Mouse (Mus musculus): ENCODE data around the gene Slc30a2.
"Not testable (repeated sequence)": the region's sequence is repeated elsewhere in the genome, so short reads cannot be mapped to it uniquely, and the experiment has no call there.

Gene Slc30a2

DNA sequence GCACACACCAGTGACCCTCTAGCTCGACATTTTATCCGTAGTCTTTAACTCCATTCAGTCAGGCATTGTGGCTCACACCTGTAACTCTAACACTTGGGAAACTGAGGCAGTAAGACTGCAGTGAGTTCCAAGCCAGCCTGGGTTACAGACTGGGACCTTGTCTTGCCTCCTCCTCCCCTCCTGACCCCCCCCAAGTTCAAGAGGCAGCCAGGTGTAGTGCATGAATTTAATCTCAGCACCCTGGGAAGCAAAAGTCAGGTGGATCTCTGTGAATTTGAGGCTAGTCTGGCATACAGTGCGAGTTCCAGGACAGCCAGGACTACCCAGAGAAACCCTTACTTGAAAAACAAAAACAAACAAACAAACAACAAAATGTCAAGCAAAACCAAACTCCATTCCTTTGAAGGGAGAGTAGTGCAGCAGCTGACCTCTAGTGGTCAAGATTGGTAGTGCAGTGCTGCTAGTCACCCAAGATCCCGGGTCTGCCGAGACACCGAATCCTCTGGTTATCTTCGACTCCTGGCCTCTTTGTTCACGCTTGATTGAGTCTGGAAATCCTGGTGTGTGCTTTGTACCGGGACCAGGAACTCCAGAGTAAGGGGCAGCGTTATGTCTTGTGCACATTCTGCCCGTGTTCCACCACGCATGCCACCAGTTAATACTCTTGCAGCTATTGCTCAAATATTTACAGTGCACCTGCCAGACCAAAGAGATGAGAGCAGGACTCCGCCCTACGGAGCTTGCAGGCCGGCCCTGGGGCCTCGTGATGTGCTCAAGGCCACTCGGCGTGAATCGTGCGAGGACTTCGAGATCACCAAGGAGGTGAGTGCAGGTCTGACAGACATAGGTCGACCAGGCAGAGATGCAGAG lies 13.8 kb downstream of the Slc30a2 start:
- peak in 1 of 2 experiments; percentile 43 for DNase-seq (ENCODE audit: low read depth in 1 of 2, low spot score in 2 of 2)

DNA sequence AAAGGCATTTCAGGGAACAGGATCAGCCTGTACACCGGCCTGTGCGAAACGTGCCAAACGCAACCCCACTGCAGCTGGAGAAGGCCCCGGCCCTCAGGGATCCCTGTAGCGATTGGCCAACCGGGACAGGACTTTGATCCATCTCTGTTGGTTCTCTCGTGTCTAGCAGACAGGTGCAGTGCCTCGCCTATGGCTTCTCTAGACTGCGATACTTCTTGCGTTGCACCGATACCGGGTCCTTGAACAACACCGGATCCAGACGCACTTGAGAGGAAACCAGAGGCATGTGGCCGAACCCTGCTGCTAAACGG lies 14.4 kb downstream of the Slc30a2 start:
- no peak for DNase-seq (ENCODE audit: low read depth in 1 of 2, low spot score in 2 of 2)

DNA sequence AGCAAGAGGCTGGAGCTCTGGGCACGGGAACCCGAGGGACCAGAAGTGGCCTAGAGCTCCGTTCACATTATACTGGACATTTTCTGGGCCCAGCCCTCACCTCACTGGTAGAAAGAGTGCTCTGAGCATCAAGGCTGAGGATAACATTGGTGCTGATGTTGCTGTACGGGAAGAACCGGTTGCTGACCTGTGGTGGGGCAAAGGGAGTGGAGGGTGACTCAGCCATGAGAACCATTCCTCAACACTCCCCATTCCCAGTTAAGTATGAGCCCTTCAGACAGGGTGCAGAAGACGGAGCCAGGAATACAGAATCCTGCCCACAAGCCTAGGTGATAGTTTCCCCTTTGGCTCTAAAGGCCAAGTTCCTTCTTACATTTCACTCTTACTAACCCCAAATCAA lies 16.7 kb downstream of the Slc30a2 start:
- DNase-seq (ENCODE audit: low read depth in 1 of 2, low spot score in 2 of 2), result no peak

DNA sequence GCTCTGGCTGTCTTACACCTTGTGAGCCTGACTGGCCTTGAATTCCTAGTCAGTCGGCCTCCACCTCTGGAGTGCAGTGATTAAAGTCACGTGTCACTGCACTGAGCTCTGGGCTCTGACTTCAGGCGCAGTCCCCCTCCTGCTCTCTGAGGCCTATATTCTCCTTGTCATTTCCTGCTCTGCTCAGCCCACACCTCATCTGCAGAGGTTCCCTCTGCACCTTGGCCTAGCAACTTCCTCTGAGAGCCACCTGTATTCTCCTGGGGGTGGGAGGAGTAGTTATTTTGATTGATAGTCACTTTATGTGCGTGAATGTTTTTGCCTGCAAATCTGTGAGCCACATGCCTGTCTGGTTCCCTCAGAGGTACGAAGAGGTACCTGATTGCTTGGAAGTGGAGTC lies 18.2 kb downstream of the Slc30a2 start:
- no peak for DNase-seq (ENCODE audit: low read depth in 1 of 2, low spot score in 2 of 2)

DNA sequence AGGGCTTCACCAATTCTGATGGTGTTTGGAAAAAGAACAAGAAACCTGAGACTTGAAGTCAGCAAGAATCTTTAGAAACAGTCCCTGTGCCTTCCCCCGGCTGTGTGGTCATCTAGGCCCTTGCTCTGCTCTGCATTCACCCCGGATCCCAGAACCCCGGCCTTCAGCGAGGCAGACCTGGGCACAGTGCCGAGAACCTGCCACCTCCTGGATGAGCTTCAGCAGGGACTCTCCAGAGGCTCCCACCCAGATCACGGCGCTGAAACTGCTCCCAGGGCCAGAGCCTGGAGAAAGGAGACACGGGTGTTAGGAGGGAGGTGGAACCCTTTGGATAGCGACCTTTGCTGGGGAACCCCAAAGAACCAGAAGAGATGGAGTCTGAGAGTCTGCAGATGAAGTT lies 19.1 kb downstream of the Slc30a2 start:
- DNase-seq (ENCODE audit: low read depth in 1 of 2, low spot score in 2 of 2), result no peak

DNA sequence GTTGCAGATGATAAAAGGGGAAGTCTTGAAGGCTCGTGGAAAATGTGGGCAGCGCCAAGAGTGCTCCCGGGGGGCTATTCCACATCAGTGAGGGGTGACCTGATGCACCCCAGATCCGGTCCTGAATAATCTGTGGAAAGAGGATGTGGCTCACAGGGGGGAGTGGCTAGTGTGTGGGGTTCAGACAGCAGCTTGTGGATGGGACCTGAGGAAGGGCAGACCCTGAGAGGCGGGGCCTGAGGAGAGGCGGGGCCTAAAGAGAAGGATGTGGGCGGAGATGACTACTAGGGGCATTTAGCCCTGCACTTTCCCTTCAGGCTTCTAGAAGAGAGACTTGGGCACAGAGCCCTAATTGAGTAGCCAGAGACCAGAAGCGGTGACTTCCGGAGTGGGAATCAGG lies 19.6 kb downstream of the Slc30a2 start:
- DNase-seq (ENCODE audit: low read depth in 1 of 2, low spot score in 2 of 2), result peak in 1 of 2 experiments; percentile 52

DNA sequence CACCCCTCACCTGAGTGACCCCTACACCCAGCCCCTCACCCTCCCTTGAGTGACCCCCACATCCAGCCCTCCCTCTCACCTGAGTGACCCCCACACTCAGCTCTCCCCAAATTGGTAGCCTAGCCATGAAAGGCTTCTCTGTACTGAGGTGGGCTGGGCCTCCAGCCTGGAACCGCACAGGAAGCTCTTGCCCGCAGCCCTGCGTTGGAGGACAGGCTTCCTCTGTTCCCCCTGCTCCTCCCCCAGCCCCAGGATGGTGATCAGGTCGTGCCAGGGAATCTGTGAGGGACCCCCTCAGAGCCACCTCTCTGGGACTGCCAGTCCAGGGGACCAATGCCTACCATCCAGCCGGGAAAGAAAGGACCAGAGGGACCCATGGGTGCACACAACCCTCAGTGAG lies 22.3 kb downstream of the Slc30a2 start:
- no peak for DNase-seq (ENCODE audit: low read depth in 1 of 2, low spot score in 2 of 2)

DNA sequence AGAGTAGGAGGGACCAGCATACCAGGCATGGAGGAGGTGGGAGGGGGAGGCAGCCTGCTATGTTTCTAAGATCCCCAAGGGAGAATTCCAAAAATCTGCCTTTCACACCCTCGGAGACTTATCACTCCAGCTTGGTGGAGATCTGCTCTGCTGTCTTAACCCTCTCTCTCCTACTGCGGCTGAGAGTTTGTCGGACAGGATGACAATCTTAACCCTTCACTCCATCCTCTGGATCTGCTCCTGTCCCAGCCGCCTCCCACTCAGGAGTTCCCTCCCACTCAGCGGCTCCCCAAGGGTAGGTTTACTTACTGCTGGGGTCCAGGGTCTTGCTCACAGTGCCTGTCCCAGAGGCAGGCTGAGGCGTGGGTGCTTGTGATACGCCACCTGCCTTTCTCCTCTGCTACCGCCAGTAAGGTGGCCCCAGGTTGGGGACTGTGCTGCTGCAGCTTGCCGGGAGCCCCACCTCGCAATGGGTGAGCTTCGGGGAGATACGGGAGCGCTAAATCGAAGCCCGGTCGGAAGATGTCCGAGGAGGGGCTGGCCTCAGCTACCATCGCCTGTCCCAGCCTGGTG lies 27.8 kb downstream of the Slc30a2 start:
- DNase-seq (ENCODE audit: low read depth in 1 of 2, low spot score in 2 of 2), result no peak

DNA sequence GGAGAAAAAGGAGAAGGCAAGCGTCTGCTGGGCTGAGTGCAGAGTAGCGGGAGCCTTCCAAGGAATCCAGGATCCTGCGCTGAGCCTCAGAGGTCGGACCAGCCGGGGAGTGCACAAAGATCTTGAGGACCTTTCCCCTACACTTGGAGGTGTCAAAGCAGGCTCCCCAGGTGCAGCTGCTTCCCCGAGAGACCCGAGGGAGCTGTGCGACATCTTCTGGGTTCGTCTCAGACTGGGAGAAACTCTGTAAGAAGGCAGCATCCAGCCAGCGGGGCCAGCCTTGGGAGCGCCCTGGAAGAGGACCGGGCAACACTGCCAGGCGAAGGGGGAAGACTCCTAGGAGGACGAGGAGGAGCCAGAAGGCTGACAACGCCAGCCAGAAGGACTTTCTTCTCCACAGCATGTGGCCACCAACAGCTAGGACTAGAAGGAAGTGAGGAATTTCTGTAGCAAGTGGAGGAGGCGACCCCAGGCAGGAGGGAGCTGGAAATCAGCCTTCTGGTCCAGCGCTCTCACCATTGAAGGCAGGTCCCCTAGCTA lies 28.4 kb downstream of the Slc30a2 start:
- no peak for DNase-seq (ENCODE audit: low read depth in 1 of 2, low spot score in 2 of 2)

DNA sequence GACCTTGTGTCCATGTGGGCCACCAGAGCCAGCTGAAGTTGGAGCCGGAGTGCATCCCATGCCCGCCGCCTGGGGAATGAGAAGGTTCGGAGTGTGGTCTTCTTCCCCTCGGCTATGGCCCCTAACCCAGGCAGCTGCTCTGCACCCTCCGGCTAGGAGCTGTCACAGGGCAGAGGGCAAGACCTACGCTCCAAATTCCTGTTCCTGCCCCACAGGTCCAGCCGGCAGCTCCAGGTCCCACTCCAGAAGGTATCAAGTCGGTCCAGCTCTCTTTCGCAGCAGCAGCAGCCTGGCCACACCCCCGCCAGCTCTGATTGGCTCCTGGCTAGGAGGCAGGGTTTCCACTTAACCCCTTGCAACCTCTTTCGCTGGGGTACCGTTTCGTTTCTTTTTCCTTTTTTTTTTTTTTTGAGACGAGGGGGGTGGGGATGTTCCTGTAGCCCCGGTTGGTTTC lies 29.3 kb downstream of the Slc30a2 start:
- no peak for DNase-seq (ENCODE audit: low read depth in 1 of 2, low spot score in 2 of 2)

DNA sequence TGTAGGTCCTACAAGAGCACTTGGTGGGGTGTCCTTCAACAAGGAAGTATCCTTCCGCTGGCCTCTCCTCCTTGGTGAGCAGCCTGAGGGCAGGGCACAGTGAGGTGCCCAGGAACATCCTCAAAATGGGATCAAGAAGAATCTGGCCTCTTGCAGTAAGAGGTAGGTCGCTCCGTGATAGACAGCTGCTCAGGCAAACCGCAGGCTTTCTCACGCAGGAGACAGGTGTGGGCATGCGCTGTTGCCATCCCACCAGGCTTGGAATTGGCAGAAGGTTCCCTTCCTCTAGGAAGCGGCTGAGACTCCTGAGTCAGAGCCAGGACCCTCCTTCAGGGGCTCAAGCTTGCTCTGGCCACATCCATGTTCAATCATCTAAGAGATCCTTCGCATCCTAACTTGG lies 30.3 kb downstream of the Slc30a2 start:
- no peak for DNase-seq (ENCODE audit: low read depth in 1 of 2, low spot score in 2 of 2)

DNA sequence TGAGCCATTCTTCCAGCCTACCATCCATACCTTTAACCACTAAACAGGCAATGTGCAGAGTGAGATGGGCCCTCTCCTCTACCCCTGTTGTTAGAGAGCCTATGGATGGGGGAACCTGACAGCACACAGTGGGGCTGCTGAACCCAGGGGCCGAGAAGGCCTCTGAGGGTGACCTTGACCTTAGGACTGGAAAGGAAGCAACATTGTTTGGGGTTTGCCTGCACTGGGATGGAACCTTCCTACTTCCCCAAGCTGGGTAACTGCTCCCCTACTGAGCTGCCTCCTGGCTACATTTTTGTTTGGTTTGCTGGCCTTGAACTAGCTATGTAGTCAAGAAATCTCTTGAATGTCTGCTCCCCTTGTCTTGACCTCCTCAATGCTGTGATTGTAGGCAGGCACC lies 31.3 kb downstream of the Slc30a2 start:
- no peak for DNase-seq (ENCODE audit: low read depth in 1 of 2, low spot score in 2 of 2)

DNA sequence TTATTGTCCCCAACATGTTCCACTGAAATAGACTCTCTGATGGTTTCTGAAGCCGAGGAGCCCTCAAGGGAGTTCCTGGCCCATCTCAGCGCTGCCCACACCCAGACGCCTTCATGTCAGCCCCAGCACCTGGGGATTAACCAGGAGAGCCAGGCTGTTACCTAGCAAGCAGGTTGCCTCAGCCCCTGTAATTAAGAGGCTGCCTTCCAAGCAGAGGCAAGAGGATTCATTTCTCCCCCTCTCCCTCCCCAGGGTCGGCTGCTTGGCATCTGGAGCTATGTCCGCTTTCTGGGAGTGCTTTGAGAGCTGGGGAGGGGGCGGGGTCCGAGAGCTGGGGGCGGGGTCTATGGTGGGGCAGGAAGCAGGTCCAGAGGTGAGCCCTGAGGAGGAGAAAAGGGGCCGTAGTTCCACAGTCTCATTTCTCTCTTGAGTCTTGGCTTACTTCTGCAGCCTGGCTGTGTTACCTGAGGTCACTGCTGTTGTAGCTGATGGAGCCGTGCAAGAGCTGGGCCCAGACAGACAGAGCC lies 35.2 kb downstream of the Slc30a2 start:
- no peak for DNase-seq (ENCODE audit: low read depth in 1 of 2, low spot score in 2 of 2)

DNA sequence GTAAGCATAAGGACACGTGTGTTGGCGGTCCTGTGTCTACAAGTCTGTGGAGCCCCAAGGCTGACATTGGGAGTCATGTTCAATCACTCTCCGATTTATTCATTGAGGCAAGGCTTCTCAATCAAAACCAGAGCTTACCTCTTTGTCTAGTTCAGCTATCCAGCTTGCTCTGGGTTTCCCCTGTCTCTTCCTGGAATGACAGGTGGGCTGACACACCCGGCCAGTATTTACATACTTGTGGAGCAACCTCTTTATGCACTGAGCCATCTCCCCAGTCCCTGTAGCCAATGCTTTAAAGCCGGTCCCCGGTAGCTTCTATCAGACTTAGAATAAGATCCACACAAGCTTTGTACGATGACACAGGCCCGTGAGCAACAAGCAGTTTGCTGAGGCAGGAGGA lies 36.5 kb downstream of the Slc30a2 start:
- no peak for DNase-seq (ENCODE audit: low read depth in 1 of 2, low spot score in 2 of 2)

DNA sequence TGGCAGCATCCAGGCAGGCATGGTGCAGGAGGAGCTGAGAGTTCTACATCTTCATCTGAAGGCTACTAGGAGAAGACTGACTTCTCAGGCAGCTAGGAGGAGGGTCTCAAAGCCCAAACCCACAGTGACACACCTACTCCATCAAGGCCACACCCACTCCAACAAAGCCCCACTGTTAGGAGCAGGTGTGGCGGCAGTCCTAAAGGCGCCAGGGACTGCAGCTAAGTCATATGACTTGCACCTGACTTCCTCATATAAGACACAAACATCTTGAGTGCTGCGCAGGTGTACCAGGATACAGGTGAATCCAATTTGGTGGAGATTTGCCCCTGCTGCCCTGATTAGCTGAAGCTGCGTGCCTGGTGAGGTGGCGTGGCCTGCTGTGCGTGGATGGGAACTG lies 40.8 kb downstream of the Slc30a2 start, which contains the start of gene Extl1:
TSS of gene Extl1 (minus strand) at position 101 of the 400 bp plus-strand sequence.
- not testable (repeated sequence) for DNase-seq (ENCODE audit: low read depth in 1 of 2, low spot score in 2 of 2)

DNA sequence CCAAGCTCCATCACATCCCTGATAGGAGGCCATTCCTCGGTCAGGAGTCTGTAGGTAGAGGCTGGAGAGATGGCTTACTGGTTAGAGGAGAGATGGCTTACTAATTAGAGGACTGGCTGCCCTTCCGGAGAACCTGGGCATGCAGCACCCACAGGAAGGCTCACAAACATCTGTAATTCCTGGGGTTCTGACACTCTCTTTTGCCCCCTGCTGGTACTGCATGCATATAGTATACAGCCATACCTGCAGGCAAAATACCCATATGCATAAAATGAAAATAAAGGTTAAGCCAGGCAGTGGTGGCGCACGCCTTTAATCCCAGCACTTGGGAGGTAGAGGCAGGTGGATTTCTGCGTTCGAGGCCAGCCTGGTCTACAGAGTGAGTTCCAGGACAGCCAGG lies 44.3 kb downstream of the Slc30a2 start:
- no peak for DNase-seq (ENCODE audit: low read depth in 1 of 2, low spot score in 2 of 2)

DNA sequence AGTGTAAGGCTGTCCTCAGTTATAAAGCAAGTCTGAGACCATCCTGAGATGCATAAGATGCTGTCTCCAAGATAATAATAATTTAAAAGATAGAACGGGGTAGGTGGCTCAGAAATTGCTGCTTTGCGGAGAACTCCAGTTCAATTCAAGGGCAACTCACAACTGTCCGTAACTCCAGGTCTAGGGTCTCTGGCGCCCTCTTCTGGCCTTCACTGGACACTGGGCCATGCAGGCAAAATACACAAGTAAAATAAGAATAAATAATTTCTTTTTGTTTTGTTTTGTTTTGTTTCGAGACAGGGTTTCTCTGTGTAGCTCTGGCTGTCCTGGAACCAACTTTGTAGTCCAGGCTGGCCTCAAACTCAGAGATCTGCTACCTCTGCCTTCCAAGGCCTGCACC lies 45.4 kb downstream of the Slc30a2 start:
- peak in 1 of 2 experiments; percentile 49 for DNase-seq (ENCODE audit: low read depth in 1 of 2, low spot score in 2 of 2)

DNA sequence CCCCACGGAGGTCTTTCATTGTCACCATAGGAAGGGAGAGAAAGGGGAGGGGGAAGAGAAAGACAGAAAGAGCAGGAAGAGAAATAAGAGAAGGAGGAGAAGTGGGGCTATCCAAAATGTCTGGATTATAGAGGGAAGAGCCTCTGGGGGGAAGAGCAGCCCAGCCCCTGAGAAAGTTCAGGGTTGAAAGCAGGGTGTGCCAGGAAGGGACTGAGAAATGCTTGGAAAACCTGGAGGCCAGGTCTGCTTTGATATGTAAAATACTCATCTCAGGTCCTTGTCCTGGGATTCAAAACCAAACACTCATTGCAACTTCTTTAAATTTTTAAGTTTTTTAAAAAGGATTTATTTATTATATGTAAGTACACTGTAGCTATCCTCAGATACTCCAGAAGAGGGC lies 48.7 kb downstream of the Slc30a2 start:
- DNase-seq (ENCODE audit: low read depth in 1 of 2, low spot score in 2 of 2), result no peak

DNA sequence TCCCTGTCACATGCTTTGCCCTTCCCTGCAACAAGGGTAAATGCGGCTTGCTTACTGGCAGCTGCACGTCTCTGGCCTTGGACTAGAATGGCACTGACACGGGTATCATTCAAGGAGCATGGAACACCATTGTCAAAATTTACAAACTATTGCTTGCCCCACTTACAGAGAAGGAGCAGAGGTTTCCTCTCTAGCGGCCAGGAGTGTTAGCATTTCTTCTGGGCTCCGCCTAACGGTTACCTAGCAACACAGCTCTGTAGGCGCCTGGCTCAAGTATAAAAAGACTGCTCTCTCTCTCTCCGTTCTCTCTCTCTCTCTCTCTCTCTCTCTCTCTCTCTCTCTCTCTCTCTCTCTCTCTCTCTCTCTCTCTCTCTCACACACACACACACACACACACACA lies 49.6 kb downstream of the Slc30a2 start:
- no peak for DNase-seq (ENCODE audit: low read depth in 1 of 2, low spot score in 2 of 2)

DNA sequence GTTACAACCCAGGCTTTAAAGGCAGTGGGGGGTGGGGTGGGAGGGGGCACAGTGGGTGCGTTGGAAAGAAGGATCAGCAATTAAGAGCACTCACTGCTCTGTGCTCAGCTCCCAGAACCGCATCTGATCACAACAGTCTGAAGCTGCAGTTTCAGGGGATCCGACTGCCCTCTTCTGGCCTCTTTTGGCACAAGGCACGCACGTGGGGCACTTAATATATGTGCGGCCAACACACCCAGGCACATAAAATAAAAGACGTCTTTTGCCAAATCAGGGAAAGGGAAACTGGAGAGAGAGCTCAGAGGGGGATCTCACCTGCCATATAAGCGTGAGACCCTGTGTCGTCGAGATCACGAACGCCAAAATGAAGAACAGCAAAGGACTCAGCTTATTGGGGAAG lies 50.0 kb downstream of the Slc30a2 start:
- DNase-seq (ENCODE audit: low read depth in 1 of 2, low spot score in 2 of 2), result no peak

DNA sequence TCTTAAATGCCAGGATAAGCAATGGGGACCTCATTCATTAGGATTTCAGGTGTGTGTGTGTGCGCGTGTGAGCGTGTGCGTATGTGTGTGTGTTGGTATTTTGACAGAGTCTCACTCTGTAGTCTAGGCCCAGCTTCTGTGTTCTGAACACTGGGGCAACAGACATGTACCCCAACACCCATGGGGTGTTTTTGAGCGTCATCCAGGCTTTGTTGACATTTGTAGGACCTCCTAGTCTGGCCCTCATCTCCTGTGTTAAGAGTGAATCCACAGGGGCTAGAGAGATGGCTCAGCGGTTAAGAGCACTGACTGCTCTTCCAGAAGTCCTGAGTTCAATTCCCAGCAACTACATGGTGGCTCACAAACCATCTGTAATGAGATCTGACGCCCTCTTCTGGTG lies 52.2 kb downstream of the Slc30a2 start:
- DNase-seq (ENCODE audit: low read depth in 1 of 2, low spot score in 2 of 2), result no peak

Measured in monocyte, adult 2 months (primary cell).